Mouse (Mus musculus): ENCODE measurements around the gene Ptprd. TPM values are rescaled to one million over a fixed set of nuclear protein-coding genes. Genes with fewer than 3 reads are reported as not detected.

Ptprd gene
- total and polyA plus RNA-seq, 3 experiments: not detected

- no peaks in the 10 kb centered on the region for H3K4me1 ChIP-seq (ENCODE audit: control insufficient read depth in 1 of 2, insufficient read depth in 2 of 2, low read length in 2 of 2)
- no peak overlapping the region for H3K27ac ChIP-seq (ENCODE audit: control insufficient read depth, low read depth, low read length)
- DNase-seq (ENCODE audit: low read depth, low spot score): no peak
- H3K36me3 ChIP-seq (ENCODE audit: control insufficient read depth in 1 of 2, insufficient read depth in 2 of 2, low read length in 2 of 2): no peaks in the 10 kb centered on the region
- TF ChIP-seq SIN3A (IDR thresholded peaks at IDR 0.05; ENCODE audit: low read length) (no peak), ELF1 (IDR thresholded peaks at IDR 0.05; ENCODE audit: low read depth, low read length) (no peak), ETS1 (IDR thresholded peaks at IDR 0.05; ENCODE audit: low read depth, low read length) (no peak), MAFK (IDR thresholded peaks at IDR 0.05; ENCODE audit: borderline replicate concordance, low read depth, low read length) (no peak), ZNF384 (IDR thresholded peaks at IDR 0.05; ENCODE audit: low read depth, low read length) (no peak), MYC (IDR thresholded peaks at IDR 0.05; ENCODE audit: low read depth, low read length) (no peak), USF1 (IDR thresholded peaks at IDR 0.05; ENCODE audit: low read depth, low read length) (no peak), MAX (IDR thresholded peaks at IDR 0.05; ENCODE audit: low read length) (no peak), CHD1 (IDR thresholded peaks at IDR 0.05; ENCODE audit: low read depth, low read length) (no peak), MYB (IDR thresholded peaks at IDR 0.05; ENCODE audit: low read depth, low read length) (no peak)
- H3K9me3 ChIP-seq (replicated peaks; ENCODE audit: insufficient read depth, low read length): no peaks in the 10 kb centered on the region
- H3K4me3 ChIP-seq (ENCODE audit: control insufficient read depth in 1 of 2, insufficient read depth in 1 of 2, low read depth in 2 of 2, low read length in 2 of 2): no peak overlapping the region
- no peaks in the 10 kb centered on the region for H3K79me2 ChIP-seq (ENCODE audit: control insufficient read depth, insufficient read depth, low read length, poor library complexity)
- H3K9ac ChIP-seq (ENCODE audit: control insufficient read depth, low read depth, low read length, poor library complexity, severe bottlenecking): no peak overlapping the region
- no peaks in the 10 kb centered on the region for H3K27me3 ChIP-seq (ENCODE audit: control insufficient read depth in 1 of 2, insufficient read depth in 2 of 2, low read length in 2 of 2)
Measured at GRCm38 (mm10) chr4:76410053-76410452, 1801.7 kb downstream of the Ptprd start.

DNA sequence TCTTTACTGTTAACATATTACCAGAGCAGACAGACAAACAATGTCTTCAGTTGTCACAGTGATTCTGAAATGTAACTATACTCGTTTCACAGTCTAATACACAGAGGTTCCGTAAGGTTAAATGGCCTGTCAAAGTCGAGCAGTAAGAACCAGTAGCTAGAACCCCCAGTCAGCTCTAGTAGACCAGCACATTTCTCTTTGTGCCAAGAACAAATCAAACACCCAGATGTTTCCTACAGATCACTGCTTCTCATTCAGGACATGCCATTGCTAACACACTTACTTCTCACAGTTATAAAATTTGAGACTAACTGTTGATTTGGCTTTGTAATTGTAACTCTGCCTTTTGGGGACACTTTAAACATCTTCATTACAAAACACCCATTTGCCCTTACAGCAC, 1802.6 kb downstream of the Ptprd start:
- no peak for DNase-seq (ENCODE audit: low read depth, low spot score)
- no peaks in the 10 kb centered on the region for H3K79me2 ChIP-seq (ENCODE audit: control insufficient read depth, insufficient read depth, low read length, poor library complexity)

GRCm38 (mm10) chr4:76405862-76406454, 1805.8 kb downstream of the Ptprd start:
- H3K9ac ChIP-seq (ENCODE audit: control insufficient read depth, low read depth, low read length, poor library complexity, severe bottlenecking): no peak overlapping the region
- no peaks in the 10 kb centered on the region for H3K79me2 ChIP-seq (ENCODE audit: control insufficient read depth, insufficient read depth, low read length, poor library complexity)
- no peaks in the 10 kb centered on the region for H3K4me1 ChIP-seq (ENCODE audit: control insufficient read depth in 1 of 2, insufficient read depth in 2 of 2, low read length in 2 of 2)
- no peaks in the 10 kb centered on the region for H3K36me3 ChIP-seq (ENCODE audit: control insufficient read depth in 1 of 2, insufficient read depth in 2 of 2, low read length in 2 of 2)
- TF ChIP-seq RCOR1 (IDR thresholded peaks at IDR 0.05; ENCODE audit: low read depth, low read length) (no peak), BHLHE40 (IDR thresholded peaks at IDR 0.05; ENCODE audit: borderline replicate concordance, low read depth, low read length) (no peak), GABPA (IDR thresholded peaks at IDR 0.05; ENCODE audit: low read depth, low read length) (no peak), ZC3H11A (IDR thresholded peaks at IDR 0.05; ENCODE audit: low read depth, low read length) (no peak), POLR2AphosphoS5 (IDR thresholded peaks at IDR 0.05; ENCODE audit: borderline replicate concordance, low read depth, low read length) (no peak), E2F4 (IDR thresholded peaks at IDR 0.05; ENCODE audit: borderline replicate concordance, low read depth, low read length) (no peak), POLR2A (IDR thresholded peaks at IDR 0.05; ENCODE audit: control insufficient read depth in 1 of 2, insufficient read depth in 1 of 2, low read depth in 1 of 2, low read length in 2 of 2, poor library complexity in 1 of 2) (no peak), KAT2A (conservative IDR thresholded peaks at IDR 0.05; ENCODE audit: low read depth, low read length) (no peak), MAX (IDR thresholded peaks at IDR 0.05; ENCODE audit: low read length) (no peak), MYB (IDR thresholded peaks at IDR 0.05; ENCODE audit: low read depth, low read length) (no peak), ELF1 (IDR thresholded peaks at IDR 0.05; ENCODE audit: low read depth, low read length) (no peak)
- no peaks in the 10 kb centered on the region for H3K27me3 ChIP-seq (ENCODE audit: control insufficient read depth in 1 of 2, insufficient read depth in 2 of 2, low read length in 2 of 2)
- H3K9me3 ChIP-seq (replicated peaks; ENCODE audit: insufficient read depth, low read length): no peaks in the 10 kb centered on the region
- H3K27ac ChIP-seq (ENCODE audit: control insufficient read depth, low read depth, low read length): no peak overlapping the region
- no peak for DNase-seq (ENCODE audit: low read depth, low spot score)
- H3K4me3 ChIP-seq (ENCODE audit: control insufficient read depth in 1 of 2, insufficient read depth in 1 of 2, low read depth in 2 of 2, low read length in 2 of 2): no peak overlapping the region

More for the DNA sequence above, 1802.6 kb downstream of the Ptprd start:
- H3K9ac ChIP-seq (ENCODE audit: control insufficient read depth, low read depth, low read length, poor library complexity, severe bottlenecking): no peak overlapping the region
- no peaks in the 10 kb centered on the region for H3K36me3 ChIP-seq (ENCODE audit: control insufficient read depth in 1 of 2, insufficient read depth in 2 of 2, low read length in 2 of 2)
- H3K27ac ChIP-seq (ENCODE audit: control insufficient read depth, low read depth, low read length): no peak overlapping the region
- no peak overlapping the region for H3K4me3 ChIP-seq (ENCODE audit: control insufficient read depth in 1 of 2, insufficient read depth in 1 of 2, low read depth in 2 of 2, low read length in 2 of 2)
- no peaks in the 10 kb centered on the region for H3K4me1 ChIP-seq (ENCODE audit: control insufficient read depth in 1 of 2, insufficient read depth in 2 of 2, low read length in 2 of 2)
- H3K9me3 ChIP-seq (replicated peaks; ENCODE audit: insufficient read depth, low read length): no peaks in the 10 kb centered on the region
- H3K27me3 ChIP-seq (ENCODE audit: control insufficient read depth in 1 of 2, insufficient read depth in 2 of 2, low read length in 2 of 2): no peaks in the 10 kb centered on the region
- TF ChIP-seq CTCF (IDR thresholded peaks at IDR 0.05 in 2 of 3, conservative IDR thresholded peaks at IDR 0.05 in 1 of 3; ENCODE audit: control insufficient read depth in 1 of 3, insufficient read depth in 1 of 3, low read depth in 2 of 3, low read length in 3 of 3, poor library complexity in 1 of 3, severe bottlenecking in 1 of 3): no peak
- no peak for TF ChIP-seq TCF12 (IDR thresholded peaks at IDR 0.05; ENCODE audit: low read depth, low read length)
- TF ChIP-seq ZNF384 (IDR thresholded peaks at IDR 0.05; ENCODE audit: low read depth, low read length): no peak
- no peak for TF ChIP-seq MAZ (IDR thresholded peaks at IDR 0.05; ENCODE audit: low read depth, low read length)
- TF ChIP-seq MAFK (IDR thresholded peaks at IDR 0.05; ENCODE audit: borderline replicate concordance, low read depth, low read length): no peak
- no peak for TF ChIP-seq ZKSCAN1 (IDR thresholded peaks at IDR 0.05; ENCODE audit: low read depth, low read length)
- TF ChIP-seq MEF2A (IDR thresholded peaks at IDR 0.05; ENCODE audit: extremely low read depth, insufficient replicate concordance, low read depth, low read length, poor library complexity, severe bottlenecking): no peak
- TF ChIP-seq NRF1 (IDR thresholded peaks at IDR 0.05; ENCODE audit: insufficient read depth, low read depth, low read length, poor library complexity, severe bottlenecking): no peak
- no peak for TF ChIP-seq RAD21 (IDR thresholded peaks at IDR 0.05; ENCODE audit: low read depth, low read length)

Data from MEL (cell line).